In genomic region chr2:27210255-27210654, GRCm38 (mm10) we compare ENCODE assay signal across 7 mouse cellular contexts. TPM values are rescaled to one million over a fixed set of nuclear protein-coding genes. Genes with fewer than 3 reads are reported as not detected.
A peak's percentile ranks its signal among the peaks of the same experiment; 100 is the strongest.
DNase-seq lines count a peak whose midpoint lies in the region; TF ChIP-seq lines count a peak whose summit lies in the region.

No protein-coding gene starts in this region.

- TF ChIP-seq RAD21 in MEL (IDR thresholded peaks at IDR 0.05; ENCODE audit: low read depth, low read length), result peak; percentile 45

- no peaks in the 10 kb centered on the region for H3K79me2 ChIP-seq in MEL (ENCODE audit: control insufficient read depth, insufficient read depth, low read length, poor library complexity)

- H3K4me1 ChIP-seq in MEL (ENCODE audit: control insufficient read depth in 1 of 2, insufficient read depth in 2 of 2, low read length in 2 of 2), result no peaks in the 10 kb centered on the region

- no peak overlapping the region for H3K27ac ChIP-seq in MEL (ENCODE audit: control insufficient read depth, low read depth, low read length)

- no peaks in the 10 kb centered on the region for H3K36me3 ChIP-seq in MEL (ENCODE audit: control insufficient read depth in 1 of 2, insufficient read depth in 2 of 2, low read length in 2 of 2)

- H3K27me3 ChIP-seq in MEL (ENCODE audit: control insufficient read depth in 1 of 2, insufficient read depth in 2 of 2, low read length in 2 of 2), result no peaks in the 10 kb centered on the region

- intact Hi-C loops in heart, postnatal 14 days (cut with DNase I), result no loop called here

- TF ChIP-seq POLR2A in MEL (IDR thresholded peaks at IDR 0.05; ENCODE audit: control insufficient read depth in 1 of 2, insufficient read depth in 1 of 2, low read depth in 1 of 2, low read length in 2 of 2, poor library complexity in 1 of 2), result no peak

- TF ChIP-seq CTCF in MEL (IDR thresholded peaks at IDR 0.05 in 2 of 3, conservative IDR thresholded peaks at IDR 0.05 in 1 of 3; ENCODE audit: control insufficient read depth in 1 of 3, insufficient read depth in 1 of 3, low read depth in 2 of 3, low read length in 3 of 3, poor library complexity in 1 of 3, severe bottlenecking in 1 of 3), result peak; percentile 73 to 93 (median 76)

- TF ChIP-seq EP300 in MEL (IDR thresholded peaks at IDR 0.05; ENCODE audit: low read depth in 1 of 2, low read length in 2 of 2), result no peak

- H3K4me3 ChIP-seq in MEL (ENCODE audit: control insufficient read depth in 1 of 2, insufficient read depth in 1 of 2, low read depth in 2 of 2, low read length in 2 of 2), result no peak overlapping the region

- no peak overlapping the region for H3K9ac ChIP-seq in MEL (ENCODE audit: control insufficient read depth, low read depth, low read length, poor library complexity, severe bottlenecking)

- DNase-seq in layer of hippocampus, postnatal 10 days (ENCODE audit: low spot score in 2 of 2), result peak; percentile 49 to 58
- no peak for DNase-seq in layer of hippocampus, postnatal 14 days (ENCODE audit: low spot score in 2 of 2)
- peak; percentile 48 for DNase-seq in MEL (ENCODE audit: low read depth, low spot score)
- peak; percentile 65 for DNase-seq in cerebellum, adult 9-10 months
- DNase-seq in heart, postnatal 14 days, result peak; percentile 72 to 81
- peak; percentile 51 to 63 for DNase-seq in lung, postnatal 4 days
- DNase-seq in thymus, postnatal 14 days, result peak; percentile 78

- H3K9me3 ChIP-seq in MEL (replicated peaks; ENCODE audit: insufficient read depth, low read length), result no peaks in the 10 kb centered on the region

TF ChIP-seq in MEL, 35 proteins besides CTCF, POLR2A, EP300 and RAD21:
- TF ChIP-seq NRF1 (IDR thresholded peaks at IDR 0.05; ENCODE audit: insufficient read depth, low read depth, low read length, poor library complexity, severe bottlenecking) (no peak), SMC3 (IDR thresholded peaks at IDR 0.05; ENCODE audit: low read depth, low read length) (peak; percentile 80), ZC3H11A (IDR thresholded peaks at IDR 0.05; ENCODE audit: low read depth, low read length) (peak; percentile 40)

RNA-seq across cellular contexts. Expression of gene Sardh, which starts 37.9 kb away (rescaled TPM):
- total RNA-seq in layer of hippocampus, postnatal 10 days (2021), result 10 to 100 TPM; 10.0 to 11.2 TPM
- total RNA-seq in layer of hippocampus, postnatal 14 days (2021), result 10 to 100 TPM in 1 of 2 experiments, 1 to 10 TPM in 1; 9.8 to 10.5 TPM
- total RNA-seq in MEL (2012; rRNA removed), result 0.23 TPM in 1 of 2 replicates, not detected in the other
- polyA plus RNA-seq in MEL (2012; ENCODE audit: insufficient read depth in 1 of 2, insufficient read length in 2 of 2, low read depth in 1 of 2, low replicate concordance in 2 of 2, missing spikeins in 1 of 2), result under 1 TPM in 1 of 2 experiments, not detected in 1; 0.19 TPM
- total RNA-seq in heart, postnatal 14 days (2021), result 10 to 100 TPM; 15.3 to 15.6 TPM

RNA-seq across cellular contexts. Expression of gene Dbh, which starts 45.2 kb away (rescaled TPM):
- total RNA-seq in layer of hippocampus, postnatal 10 days (2021), result under 1 TPM; 0.20 to 0.50 TPM
- total RNA-seq in layer of hippocampus, postnatal 14 days (2021), result under 1 TPM; 0.48 to 0.91 TPM
- total RNA-seq in MEL (2012; rRNA removed), result not detected in 2 replicates
- polyA plus RNA-seq in MEL (2012; ENCODE audit: insufficient read depth in 1 of 2, insufficient read length in 2 of 2, low read depth in 1 of 2, low replicate concordance in 2 of 2, missing spikeins in 1 of 2), result not detected
- total RNA-seq in heart, postnatal 14 days (2021), result 1 to 10 TPM; 2.2 to 2.6 TPM

Comparison
In these comparisons a context has a peak if more than half of its experiments do, and no peak if none do; other contexts are left out.
1. DNase-seq: peak in layer of hippocampus, postnatal 10 days (2 of 2), MEL (single experiment), cerebellum, adult 9-10 months (single experiment), heart, postnatal 14 days (2 of 2), lung, postnatal 4 days (2 of 2) and thymus, postnatal 14 days (single experiment); none in layer of hippocampus, postnatal 14 days (0 of 2).